Mouse (Mus musculus): Measurements from ENCODE around the gene Gm20390.
A peak's percentile ranks its signal among the peaks of the same experiment; 100 is the strongest.
"Not testable (repeated sequence)": the region's sequence is repeated elsewhere in the genome, so short reads cannot be mapped to it uniquely, and the experiment has no call there.

The Gm20390 gene

GRCm38 (mm10) chr11:93965391-93965790 lies 2.7 kb downstream of the Gm20390 start:
- peak; percentile 89 for DNase-seq (ENCODE audit: low read depth, low spot score)

- peak; percentile 57 for DNase-seq (ENCODE audit: low read depth, low spot score)
Measured at GRCm38 (mm10) chr11:93963013-93963412, 5.1 kb downstream of the Gm20390 start.

DNA sequence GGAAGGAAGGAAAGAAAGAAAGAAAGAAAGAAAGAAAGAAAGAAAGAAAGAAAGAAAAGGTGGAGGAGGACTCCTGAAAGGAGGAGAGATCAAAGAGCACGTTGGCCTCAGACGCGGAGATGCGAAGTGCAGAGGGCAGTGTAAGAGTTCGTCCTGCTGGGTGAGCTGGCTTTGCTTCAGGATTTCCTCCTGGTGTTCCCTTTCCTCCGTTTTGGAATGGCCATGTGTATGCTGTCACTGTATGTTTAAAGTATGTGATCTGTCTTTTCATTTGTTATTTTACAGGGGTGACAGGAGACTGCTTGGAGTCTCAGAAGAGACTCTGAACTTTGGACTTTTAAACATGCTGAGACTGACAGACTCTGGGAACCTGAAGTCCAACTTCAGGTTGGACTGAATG lies 6.6 kb downstream of the Gm20390 start:
- DNase-seq (ENCODE audit: low read depth, low spot score) = no peak

- no peak for DNase-seq (ENCODE audit: low read depth, low spot score)
Measured at GRCm38 (mm10) chr11:93957746-93958145, 10.3 kb downstream of the Gm20390 start.

DNA sequence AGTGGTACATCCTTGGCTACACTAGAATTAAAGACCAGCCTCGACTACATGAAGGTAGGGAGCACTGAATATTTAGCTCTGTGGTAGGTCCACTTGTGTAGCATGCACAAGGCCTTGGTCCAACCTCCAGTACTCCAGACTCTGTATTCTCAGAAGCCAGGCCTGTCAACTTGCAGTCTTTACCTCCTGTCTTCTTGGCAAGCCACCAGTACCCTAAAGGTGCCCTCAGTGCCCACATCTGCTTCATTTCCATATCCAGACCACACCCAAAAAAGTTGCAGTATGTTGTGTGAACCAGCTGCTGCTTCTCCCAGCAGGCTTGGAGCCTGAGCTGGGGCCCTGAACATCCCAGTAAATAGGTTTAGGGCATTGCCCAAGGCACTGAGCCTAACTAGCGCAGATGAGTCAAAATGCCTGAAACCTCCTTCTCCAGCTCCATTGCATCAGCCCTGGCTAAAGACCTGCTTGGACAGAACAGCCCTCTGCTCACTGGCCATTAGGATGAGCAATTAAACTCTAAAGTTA lies 11.0 kb downstream of the Gm20390 start:
- no peak for DNase-seq (ENCODE audit: low read depth, low spot score)

- DNase-seq (ENCODE audit: low read depth, low spot score) = no peak
Measured at GRCm38 (mm10) chr11:93956159-93956558, 11.9 kb downstream of the Gm20390 start, which contains the start of gene Nme2. Gene Nme2 (minus strand): TSS chr11:93956259.

- DNase-seq (ENCODE audit: low read depth, low spot score) = peak; percentile 93
Measured at GRCm38 (mm10) chr11:93955256-93956150, 12.6 kb downstream of the Gm20390 start.

DNA sequence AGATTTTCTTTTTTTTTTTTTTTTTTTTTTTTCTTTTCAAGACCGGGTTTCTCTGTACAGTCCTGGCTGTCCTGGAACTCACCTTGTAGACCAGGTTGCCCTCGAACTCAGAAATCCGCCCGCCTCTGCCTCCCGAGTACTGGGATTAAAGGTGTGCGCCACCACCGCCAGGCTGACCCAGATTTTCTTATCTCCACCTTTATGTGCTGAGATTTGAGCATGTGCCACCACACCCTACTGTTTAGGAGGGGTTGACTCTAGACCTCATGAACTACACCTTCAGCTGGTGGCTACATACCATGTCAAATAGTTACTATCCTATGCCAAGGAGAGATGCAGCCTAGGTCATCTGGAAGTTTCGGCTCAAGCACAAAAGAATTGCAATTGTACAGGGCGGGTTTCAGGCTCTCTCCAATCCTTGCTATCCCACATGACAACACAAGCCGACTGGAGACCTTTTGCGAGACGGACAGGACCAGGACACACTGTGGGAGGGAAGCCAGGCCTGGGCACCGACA lies 13.3 kb downstream of the Gm20390 start:
- DNase-seq (ENCODE audit: low read depth, low spot score) = peak; percentile 60

GRCm38 (mm10) chr11:93952376-93952775 lies 15.7 kb downstream of the Gm20390 start:
- DNase-seq (ENCODE audit: low read depth, low spot score) = no peak

- DNase-seq (ENCODE audit: low read depth, low spot score) = no peak
Measured at GRCm38 (mm10) chr11:93950045-93950444, 18.0 kb downstream of the Gm20390 start.

DNA sequence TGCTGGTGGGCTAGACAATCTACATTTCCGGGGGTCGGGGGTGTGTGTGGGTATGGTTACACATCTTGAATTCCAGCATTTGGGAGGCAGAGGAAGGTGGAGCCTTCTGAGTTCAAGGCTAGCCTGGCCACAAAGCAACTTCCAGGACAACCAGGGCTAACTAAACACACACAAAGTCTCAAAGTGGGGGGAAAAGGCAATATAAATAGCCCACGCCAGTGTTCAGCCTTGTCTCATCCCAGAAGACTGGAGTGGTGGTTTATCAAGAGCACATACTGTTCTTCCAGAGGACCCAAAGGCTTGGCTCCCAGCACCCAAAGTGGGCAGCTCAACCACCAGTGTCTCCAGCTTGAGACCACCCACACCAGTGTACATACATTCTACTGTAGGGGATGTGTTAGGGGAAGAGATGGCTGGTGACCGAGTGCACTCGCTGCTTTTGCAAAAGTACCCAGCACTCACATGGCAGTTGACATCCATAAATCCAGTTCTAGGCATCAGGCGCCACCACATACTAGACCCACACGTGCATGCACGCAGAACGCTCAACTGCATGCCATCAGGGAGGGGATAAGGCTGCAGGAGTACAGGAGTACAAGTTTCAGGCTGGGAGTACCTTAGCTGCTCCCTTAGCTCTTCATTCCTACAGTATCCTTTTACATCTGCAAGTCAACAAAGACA lies 19.1 kb downstream of the Gm20390 start:
- DNase-seq (ENCODE audit: low read depth, low spot score) = no peak

DNA sequence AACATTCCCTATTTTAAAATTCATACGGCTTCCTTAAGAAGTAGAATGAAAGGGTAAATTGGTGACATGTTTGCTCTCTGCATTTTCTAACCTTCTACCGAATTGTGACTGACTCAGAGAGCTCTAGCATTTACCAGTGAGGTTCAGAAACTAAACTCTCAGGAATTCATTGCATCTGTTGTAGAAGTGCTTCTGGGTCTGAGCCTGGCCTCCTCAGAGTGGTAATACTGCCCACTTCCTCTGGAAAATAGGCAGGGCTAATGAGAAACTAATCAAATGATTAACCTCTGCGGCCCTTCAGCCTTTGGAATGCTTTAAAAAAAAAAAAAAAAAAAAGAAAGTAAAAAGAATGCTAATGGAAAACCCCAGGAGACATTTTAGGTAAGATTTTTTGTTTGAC lies 23.1 kb downstream of the Gm20390 start:
- DNase-seq (ENCODE audit: low read depth, low spot score) = no peak

DNA sequence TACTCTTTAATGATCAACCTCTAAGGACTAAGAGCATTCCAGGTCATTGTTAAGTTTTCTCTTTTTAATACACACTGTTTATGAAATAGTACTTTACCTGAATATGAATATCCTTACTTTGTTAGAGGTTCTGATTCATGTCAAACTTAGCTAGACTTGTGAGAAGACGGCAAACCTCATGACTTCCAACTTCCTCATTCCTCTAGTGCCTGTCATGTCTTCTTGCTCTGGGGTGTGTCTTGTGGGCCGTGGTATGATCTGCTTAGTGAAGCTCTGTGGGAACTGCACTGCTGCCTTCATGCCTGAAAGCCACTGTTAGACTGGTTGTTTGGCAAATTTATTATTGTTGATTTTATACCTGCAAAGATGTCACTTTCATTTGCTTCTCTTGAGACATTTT lies 27.2 kb downstream of the Gm20390 start:
- DNase-seq (ENCODE audit: low read depth, low spot score) = no peak

GRCm38 (mm10) chr11:93929106-93929505 lies 39.0 kb downstream of the Gm20390 start:
- no peak for DNase-seq (ENCODE audit: low read depth, low spot score)

GRCm38 (mm10) chr11:93915019-93915418 lies 53.1 kb downstream of the Gm20390 start:
- not testable (repeated sequence) for DNase-seq (ENCODE audit: low read depth, low spot score)

DNA sequence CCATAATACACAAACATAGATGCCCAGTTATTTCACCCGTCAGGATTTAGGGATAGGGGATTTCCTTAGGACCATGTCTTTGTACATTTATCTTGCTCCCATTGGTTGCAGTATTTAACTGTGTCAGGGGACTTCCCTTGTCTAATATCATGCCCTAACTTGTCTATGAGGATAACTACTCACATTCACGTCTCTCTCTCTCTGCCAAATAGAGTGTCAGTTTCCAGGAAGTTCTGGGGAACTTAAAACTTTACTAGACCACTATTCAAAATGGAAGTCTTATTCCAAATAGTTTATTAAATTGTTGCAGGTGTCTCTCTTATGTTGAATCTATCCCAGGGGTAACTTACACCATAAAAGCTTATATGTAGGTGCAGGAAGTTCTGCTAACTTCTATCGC lies 56.5 kb downstream of the Gm20390 start:
- no peak for DNase-seq (ENCODE audit: low read depth, low spot score)

GRCm38 (mm10) chr11:93908829-93909228 lies 59.3 kb downstream of the Gm20390 start:
- DNase-seq (ENCODE audit: low read depth, low spot score) = no peak

DNA sequence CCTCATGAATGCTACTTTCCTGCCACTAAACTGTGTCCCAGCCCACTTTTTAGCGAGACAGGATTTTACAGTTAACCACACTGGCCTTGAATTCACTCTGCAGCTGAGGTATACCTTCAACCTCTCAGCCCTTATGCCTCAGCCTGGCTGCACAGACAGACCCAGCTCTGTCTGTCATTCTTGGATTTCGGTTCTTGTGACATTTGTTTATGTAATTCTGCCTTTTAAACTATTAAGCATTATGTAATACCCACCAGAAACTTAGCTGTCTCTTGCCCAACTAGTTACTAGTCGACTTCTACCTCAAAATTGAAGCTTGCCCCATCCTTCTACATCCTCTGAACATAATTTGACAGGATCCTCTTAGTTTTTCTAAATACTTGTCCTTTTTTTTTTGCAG lies 60.3 kb downstream of the Gm20390 start:
- DNase-seq (ENCODE audit: low read depth, low spot score) = no peak

- DNase-seq (ENCODE audit: low read depth, low spot score) = no peak
Measured at GRCm38 (mm10) chr11:93906834-93907233, 61.3 kb downstream of the Gm20390 start.

All from brain, adult 2 months (tissue).